Mouse (Mus musculus): ENCODE data around the gene Tmem230.

DNA sequence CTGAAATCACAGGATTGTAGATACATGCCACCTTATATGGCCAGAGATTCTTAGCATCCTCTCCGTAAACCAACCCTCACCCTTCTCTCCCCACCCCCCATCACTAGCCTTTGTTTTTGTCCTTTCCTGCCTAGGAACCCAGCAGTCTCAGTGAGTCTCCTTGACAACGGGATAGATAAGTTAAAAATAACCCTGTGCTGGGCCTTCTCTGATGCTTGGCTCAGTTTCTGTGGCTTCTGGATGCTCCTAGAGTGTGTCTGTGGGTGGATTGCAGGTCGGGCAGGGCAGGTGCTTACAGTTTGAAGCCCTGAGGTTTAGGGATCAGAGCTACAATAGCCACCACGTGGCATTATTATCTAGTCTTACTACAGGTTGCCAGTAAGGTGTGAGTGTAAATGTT, 44.5 kb upstream of the Tmem230 start:
- TF ChIP-seq CTCF (conservative IDR thresholded peaks at IDR 0.05; ENCODE audit: insufficient read depth, insufficient read length, low read depth, low read length) (no peak), POLR2A (IDR thresholded peaks at IDR 0.05; ENCODE audit: low read depth, low read length) (no peak)

All from kidney, adult 2 months (tissue).